In genomic region chr4:46584536-46584935, GRCm38 (mm10) we compare ENCODE assay signal across 7 mouse cellular contexts. TPM values are rescaled to one million over a fixed set of nuclear protein-coding genes. Genes with fewer than 3 reads are reported as not detected.
DNase-seq lines count a peak whose midpoint lies in the region; ATAC-seq and TF ChIP-seq lines count a peak whose summit lies in the region.
"Not testable (repeated sequence)": the region's sequence is repeated elsewhere in the genome, so short reads cannot be mapped to it uniquely, and the experiment has no call there.

No protein-coding gene starts in this region.

- peaks cover 75% of the 10 kb centered on the region for H3K79me2 ChIP-seq in macrophage (ENCODE audit: inconsistent target)

- not testable (repeated sequence) for TF ChIP-seq CTCF in bone marrow macrophage, adult 2 months (IDR thresholded peaks at IDR 0.05; ENCODE audit: low read depth, low read length); small intestine, adult 2 months (IDR thresholded peaks at IDR 0.05; ENCODE audit: extremely low read depth, insufficient read length, insufficient replicate concordance, low read depth, low read length)

- 20% methylated on average over 2 of the region's 3 CpGs for whole genome bisulfite sequencing in macrophage (ENCODE audit: missing documents)
- 17% methylated on average over 3 of the region's 3 CpGs for WGBS in small intestine, adult 2 months

- H3K4me3 ChIP-seq in bone marrow macrophage, adult 2 months (ENCODE audit: insufficient read depth, low read length); macrophage (ENCODE audit: inconsistent target); small intestine, adult 2 months (ENCODE audit: low read depth, low read length): not testable (repeated sequence)

- H3K27me3 ChIP-seq in small intestine, adult 2 months (ENCODE audit: control insufficient read depth, insufficient read depth, low read length): not testable (repeated sequence)

- not testable (repeated sequence) for H3K36me3 ChIP-seq in macrophage (ENCODE audit: inconsistent target)
- H3K36me3 ChIP-seq in small intestine, adult 2 months (ENCODE audit: control insufficient read depth, insufficient read depth, low read length): peaks cover 24% of the 10 kb centered on the region

- peak overlapping the region; percentile 47 for H3K27ac ChIP-seq in bone marrow macrophage, adult 2 months (ENCODE audit: insufficient read depth, low read depth, low read length)
- H3K27ac ChIP-seq in macrophage: peak overlapping the region; percentile 44
- peak overlapping the region; percentile 86 for H3K27ac ChIP-seq in small intestine, adult 2 months (ENCODE audit: insufficient read depth, low read depth, low read length)

- ATAC-seq in CD4-positive, CD25-positive, alpha-beta regulatory T cell, adult 4 months: peak; percentile 31
- ATAC-seq in activated CD4-positive, CD25-positive, alpha-beta regulatory T cell, adult 4 months: peak; percentile 30

- TF ChIP-seq POLR2A in bone marrow macrophage, adult 2 months (IDR thresholded peaks at IDR 0.05; ENCODE audit: borderline replicate concordance, low read depth, low read length); small intestine, adult 2 months (IDR thresholded peaks at IDR 0.05; ENCODE audit: low read depth, low read length): not testable (repeated sequence)

- peak; percentile 67 for DNase-seq in CD4-positive helper T cell, adult 2 months (ENCODE audit: low read depth, low spot score)
- DNase-seq in induced T-regulatory cell, adult 2 months (ENCODE audit: low read depth): peak; percentile 77

- H3K4me1 ChIP-seq in bone marrow macrophage, adult 2 months (ENCODE audit: control insufficient read depth, insufficient read depth, low read length): peaks cover 24% of the 10 kb centered on the region
- H3K4me1 ChIP-seq in small intestine, adult 2 months (ENCODE audit: control insufficient read depth, insufficient read depth, insufficient read length, low read length): peaks cover 30% of the 10 kb centered on the region

RNA-seq across cellular contexts. Expression of gene Coro2a, which starts 17.5 kb away (rescaled TPM):
- polyA plus RNA-seq in CD4-positive, CD25-positive, alpha-beta regulatory T cell, adult 4 months (2017; shearing (Covaris generic)): 100 to 1,000 TPM; 104 to 110 TPM
- polyA plus RNA-seq in activated CD4-positive, CD25-positive, alpha-beta regulatory T cell, adult 4 months (2017; shearing (Covaris generic)): 100 to 1,000 TPM in 1 of 2 experiments, 10 to 100 TPM in 1; 79.7 to 108 TPM
- polyA plus RNA-seq in bone marrow macrophage, adult 2 months (2012; ENCODE audit: insufficient read depth, insufficient read length, missing spikeins): 53.0 and 59.7 TPM in 2 replicates
- 100 to 1,000 TPM in 16 of 26 experiments, 10 to 100 TPM in 10; 19.8 to 277 (median 119) TPM for total RNA-seq in macrophage (2018; cell fraction: chromatin; rRNA removed)
- total RNA-seq in macrophage (2018; cell fraction: cytosol; rRNA removed): 10 to 100 TPM; 44.6 to 93.4 (median 63.3) TPM
- total RNA-seq in macrophage (2018; cell fraction: nucleus; rRNA removed): 100 to 1,000 TPM in 9 of 26 experiments, 10 to 100 TPM in 17; 29.9 to 258 (median 87.1) TPM
- polyA plus RNA-seq in macrophage (2018): 34.5 to 36.9 TPM (median 35.4 TPM) in 3 replicates
- polyA plus RNA-seq in small intestine, adult 2 months (2012; rRNA removed): 104 and 312 TPM in 2 replicates

RNA-seq across cellular contexts. Expression of gene Trim14, which starts 48.6 kb away (rescaled TPM):
- 10 to 100 TPM; 33.2 to 35.8 TPM for polyA plus RNA-seq in CD4-positive, CD25-positive, alpha-beta regulatory T cell, adult 4 months (2017; shearing (Covaris generic))
- polyA plus RNA-seq in activated CD4-positive, CD25-positive, alpha-beta regulatory T cell, adult 4 months (2017; shearing (Covaris generic)): 10 to 100 TPM; 26.7 to 31.2 TPM
- polyA plus RNA-seq in bone marrow macrophage, adult 2 months (2012; ENCODE audit: insufficient read depth, insufficient read length, missing spikeins): 41.5 and 58.1 TPM in 2 replicates
- total RNA-seq in macrophage (2018; cell fraction: chromatin; rRNA removed): 100 to 1,000 TPM in 20 of 26 experiments, 10 to 100 TPM in 6; 40.3 to 320 (median 186) TPM
- total RNA-seq in macrophage (2018; cell fraction: cytosol; rRNA removed): 100 to 1,000 TPM in 14 of 26 experiments, 10 to 100 TPM in 12; 40.9 to 189 (median 109) TPM
- total RNA-seq in macrophage (2018; cell fraction: nucleus; rRNA removed): 100 to 1,000 TPM in 20 of 26 experiments, 10 to 100 TPM in 6; 47.0 to 265 (median 151) TPM
- polyA plus RNA-seq in macrophage (2018): 89.8 to 107 TPM (median 90.1 TPM) in 3 replicates
- 24.9 and 58.2 TPM in 2 replicates for polyA plus RNA-seq in small intestine, adult 2 months (2012; rRNA removed)
